Mouse (Mus musculus): ENCODE measurements around the gene Tmem198. TPM values are rescaled to one million over a fixed set of nuclear protein-coding genes. Genes with fewer than 3 reads are reported as not detected.
A peak's percentile ranks its signal among the peaks of the same experiment; 100 is the strongest.

Tmem198 gene
- polyA plus RNA-seq, 1 experiment from 2014 or later = 0.98 TPM

DNA sequence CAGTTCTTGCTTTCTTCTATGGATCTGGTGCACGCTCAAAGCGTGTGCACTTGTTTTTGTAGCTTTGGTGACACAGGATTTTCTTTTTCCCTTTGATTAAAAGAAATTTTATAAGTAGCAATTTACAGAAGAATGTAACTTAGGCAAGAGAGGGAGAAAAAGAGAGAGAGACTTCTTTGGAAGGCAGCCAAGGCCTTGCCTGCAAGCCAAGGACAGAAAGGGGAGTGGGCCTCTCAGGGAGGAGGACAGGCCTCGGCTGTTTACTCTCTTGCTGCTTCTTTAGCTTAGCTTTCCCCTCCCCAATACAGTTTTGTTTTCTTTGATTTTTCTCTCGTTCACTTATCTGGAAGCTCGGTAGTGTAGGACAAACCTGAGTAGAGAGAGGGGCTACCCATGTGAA is 40.2 kb downstream of the Tmem198 start:
- H3K9me3 ChIP-seq (replicated peaks; ENCODE audit: control insufficient read depth, low read length) = no peaks in the 10 kb centered on the region
- WGBS = 89% methylated on average over 5 of the region's 5 CpGs
- ATAC-seq (replicated peaks; ENCODE audit: insufficient number of reproducible peaks, low FRiP score, low TSS enrichment, low read depth) (no peak), DNase-seq (ENCODE audit: low spot score) (no peak)
- H3K4me2 ChIP-seq (ENCODE audit: low read depth, low read length) = no peak overlapping the region
- H3K27ac ChIP-seq (replicated peaks; ENCODE audit: low read depth, low read length) = no peak overlapping the region
- no peak overlapping the region for H3K9ac ChIP-seq (replicated peaks; ENCODE audit: low read length)
- no peaks in the 10 kb centered on the region for H3K27me3 ChIP-seq (ENCODE audit: control insufficient read depth, insufficient read depth, low read length)
- H3K4me1 ChIP-seq (ENCODE audit: control insufficient read depth, insufficient read depth, low read length) = no peaks in the 10 kb centered on the region
- H3K36me3 ChIP-seq (replicated peaks; ENCODE audit: control insufficient read depth, insufficient read depth, low read depth, low read length) = no peaks in the 10 kb centered on the region
- no peak overlapping the region for H3K4me3 ChIP-seq (ENCODE audit: low read depth, low read length)

DNA sequence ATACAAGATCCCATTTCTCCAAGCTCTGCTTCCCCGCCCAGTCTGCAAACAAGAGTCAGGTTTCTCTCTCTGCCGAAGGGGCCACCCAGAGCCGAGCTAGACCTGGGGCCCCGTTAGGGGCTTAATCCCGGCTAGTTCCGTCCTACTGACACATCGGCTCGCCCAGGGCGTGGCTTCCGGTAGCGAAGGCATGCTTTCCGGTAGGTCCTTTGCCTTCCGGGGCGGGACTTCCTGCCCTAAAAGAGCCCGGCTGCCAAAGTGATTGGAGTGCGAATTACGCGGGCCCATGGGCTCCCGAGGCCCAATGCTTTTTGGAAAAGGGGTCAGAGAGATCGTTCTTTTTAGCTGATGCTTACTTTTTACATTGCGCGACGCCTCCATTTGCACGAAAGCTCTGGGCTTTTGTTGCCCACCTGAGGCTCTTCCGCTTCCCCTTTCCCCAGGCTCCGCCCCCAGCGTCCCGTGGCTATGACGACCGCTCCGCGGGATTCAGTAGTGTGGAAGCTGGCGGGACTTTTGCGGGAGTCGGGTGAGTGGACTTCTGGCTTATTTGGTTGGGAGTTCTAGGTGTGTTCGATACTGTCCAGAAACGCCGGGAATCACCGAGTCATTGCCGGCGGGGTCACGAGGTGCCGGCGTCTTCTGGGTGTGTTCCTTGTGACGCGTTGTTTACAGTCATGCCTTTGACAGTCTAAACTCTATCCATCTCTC is 42.1 kb downstream of the Tmem198 start, which contains the start of gene Stk11ip:
Gene Stk11ip, plus strand, starts transcription at position 209 of the 711 bp plus-strand sequence.
- Histone ChIP-seq H3K4me1 (ENCODE audit: control insufficient read depth, insufficient read depth, low read length) (no peaks in the 10 kb centered on the region), H3K9ac (replicated peaks; ENCODE audit: low read length) (peak within 1 kb of the TSS; percentile 64), H3K9me3 (replicated peaks; ENCODE audit: control insufficient read depth, low read length) (no peaks in the 10 kb centered on the region), H3K36me3 (replicated peaks; ENCODE audit: control insufficient read depth, insufficient read depth, low read depth, low read length) (no peaks in the 10 kb centered on the region), H3K4me2 (ENCODE audit: low read depth, low read length) (peak within 1 kb of the TSS; percentile 55), H3K4me3 (ENCODE audit: low read depth, low read length) (peak within 1 kb of the TSS; percentile 59), H3K27ac (replicated peaks; ENCODE audit: low read depth, low read length) (peak within 1 kb of the TSS; percentile 89), H3K27me3 (ENCODE audit: control insufficient read depth, insufficient read depth, low read length) (no peaks in the 10 kb centered on the region)
- under 1% methylated on average over 46 of the region's 46 CpGs for WGBS
- DNase-seq (ENCODE audit: low spot score) = peak; percentile 99
- ATAC-seq (replicated peaks; ENCODE audit: insufficient number of reproducible peaks, low FRiP score, low TSS enrichment, low read depth) = peak; percentile 97

- Histone ChIP-seq H3K27ac (replicated peaks; ENCODE audit: low read depth, low read length) (no peak overlapping the region), H3K9ac (replicated peaks; ENCODE audit: low read length) (no peak overlapping the region), H3K4me3 (ENCODE audit: low read depth, low read length) (no peak overlapping the region), H3K27me3 (ENCODE audit: control insufficient read depth, insufficient read depth, low read length) (no peaks in the 10 kb centered on the region), H3K4me2 (ENCODE audit: low read depth, low read length) (no peak overlapping the region), H3K36me3 (replicated peaks; ENCODE audit: control insufficient read depth, insufficient read depth, low read depth, low read length) (no peaks in the 10 kb centered on the region; the same call in 1 of the 2 replicates), H3K9me3 (replicated peaks; ENCODE audit: control insufficient read depth, low read length) (no peaks in the 10 kb centered on the region), H3K4me1 (ENCODE audit: control insufficient read depth, insufficient read depth, low read length) (no peaks in the 10 kb centered on the region)
- ATAC-seq (replicated peaks; ENCODE audit: insufficient number of reproducible peaks, low FRiP score, low TSS enrichment, low read depth) (no peak), DNase-seq (ENCODE audit: low spot score) (no peak)
- 92% methylated on average over 7 of the region's 7 CpGs for WGBS
Measured at GRCm38 (mm10) chr1:75524679-75525078, 45.3 kb downstream of the Tmem198 start.

DNA sequence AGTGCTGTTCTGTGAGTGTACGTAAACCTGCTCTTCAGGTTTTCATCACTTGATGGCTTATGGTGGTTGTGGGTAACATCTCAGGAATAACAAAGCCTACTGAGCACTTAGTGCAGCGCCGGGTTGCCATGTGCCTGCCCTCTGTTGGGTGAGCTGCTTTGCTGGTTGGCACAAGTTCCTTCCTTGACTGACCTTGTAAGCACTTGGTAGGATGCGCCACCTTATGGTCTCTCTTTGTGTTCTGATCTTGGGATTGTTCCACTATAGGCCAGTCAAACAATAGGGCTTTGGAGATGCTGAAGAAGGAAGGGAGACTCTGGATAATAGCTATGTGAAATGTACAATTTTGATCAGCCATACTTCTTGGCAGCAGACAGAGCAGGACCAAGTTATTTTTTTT is 51.2 kb downstream of the Tmem198 start:
- Histone ChIP-seq H3K27ac (replicated peaks; ENCODE audit: low read depth, low read length) (no peak overlapping the region), H3K4me1 (ENCODE audit: control insufficient read depth, insufficient read depth, low read length) (no peaks in the 10 kb centered on the region), H3K4me2 (ENCODE audit: low read depth, low read length) (no peak overlapping the region), H3K4me3 (ENCODE audit: low read depth, low read length) (no peak overlapping the region), H3K9ac (replicated peaks; ENCODE audit: low read length) (no peak overlapping the region), H3K36me3 (replicated peaks; ENCODE audit: control insufficient read depth, insufficient read depth, low read depth, low read length) (peaks cover 3% of the 10 kb centered on the region), H3K27me3 (ENCODE audit: control insufficient read depth, insufficient read depth, low read length) (no peaks in the 10 kb centered on the region), H3K9me3 (replicated peaks; ENCODE audit: control insufficient read depth, low read length) (no peaks in the 10 kb centered on the region)
- DNase-seq (ENCODE audit: low spot score) (no peak), ATAC-seq (replicated peaks; ENCODE audit: insufficient number of reproducible peaks, low FRiP score, low TSS enrichment, low read depth) (no peak)
- 83% methylated on average over 4 of the region's 4 CpGs for WGBS

GRCm38 (mm10) chr1:75532280-75533172 is 53.2 kb downstream of the Tmem198 start:
- ATAC-seq (replicated peaks; ENCODE audit: insufficient number of reproducible peaks, low FRiP score, low TSS enrichment, low read depth) (no peak), DNase-seq (ENCODE audit: low spot score) (no peak)
- WGBS = 85% methylated on average over 19 of the region's 19 CpGs
- no peaks in the 10 kb centered on the region for H3K4me1 ChIP-seq (ENCODE audit: control insufficient read depth, insufficient read depth, low read length)
- no peak overlapping the region for H3K27ac ChIP-seq (replicated peaks; ENCODE audit: low read depth, low read length)
- H3K9me3 ChIP-seq (replicated peaks; ENCODE audit: control insufficient read depth, low read length) = no peaks in the 10 kb centered on the region
- H3K9ac ChIP-seq (replicated peaks; ENCODE audit: low read length) = no peak overlapping the region
- peaks cover 3% of the 10 kb centered on the region for H3K36me3 ChIP-seq (replicated peaks; ENCODE audit: control insufficient read depth, insufficient read depth, low read depth, low read length)
- no peaks in the 10 kb centered on the region for H3K27me3 ChIP-seq (ENCODE audit: control insufficient read depth, insufficient read depth, low read length)
- H3K4me2 ChIP-seq (ENCODE audit: low read depth, low read length) = no peak overlapping the region
- H3K4me3 ChIP-seq (ENCODE audit: low read depth, low read length) = no peak overlapping the region

DNA sequence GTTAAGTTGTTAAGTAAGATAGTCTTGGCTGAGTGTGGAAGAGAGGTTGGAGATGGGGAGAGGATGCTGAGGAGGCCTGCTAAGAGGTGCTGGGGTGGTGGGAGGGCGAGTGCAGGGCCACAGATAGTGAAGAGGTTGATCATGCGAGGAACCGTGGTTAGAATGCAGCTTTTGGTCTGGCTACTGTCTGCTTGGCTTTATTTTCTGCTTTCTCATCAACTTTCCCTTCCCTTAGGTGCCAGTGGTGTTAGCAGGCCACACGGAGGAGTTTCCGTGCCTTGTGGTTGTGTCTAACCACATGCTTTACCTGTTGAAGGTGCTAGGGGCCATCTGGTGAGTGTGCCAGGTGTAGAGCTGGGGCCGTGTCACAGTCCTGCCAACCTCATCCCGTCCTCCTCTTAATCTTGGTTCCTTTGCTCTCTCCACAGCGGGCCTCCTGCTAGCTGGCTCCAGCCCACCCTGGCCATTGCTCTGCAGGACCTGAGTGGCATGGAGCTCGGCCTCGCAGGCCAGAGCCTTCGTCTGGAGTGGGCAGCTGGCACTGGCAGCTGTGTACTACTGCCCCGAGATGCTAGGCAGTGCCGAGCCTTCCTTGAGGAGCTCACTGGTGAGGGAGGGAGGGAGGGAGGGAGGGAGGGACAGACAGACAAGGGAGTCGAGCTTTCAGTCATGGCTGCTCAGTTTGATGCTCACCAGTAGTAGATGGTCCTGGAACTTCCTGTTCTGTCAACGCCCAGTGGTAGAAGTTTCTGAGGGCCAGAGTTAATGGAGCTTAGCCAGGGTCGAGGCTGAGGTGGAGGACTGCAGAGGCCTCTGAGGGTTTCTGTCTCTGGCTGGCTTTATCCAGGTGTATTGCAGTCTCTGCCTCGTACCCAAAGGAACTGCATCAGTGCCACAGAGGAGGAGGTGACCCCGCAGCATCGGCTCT is 54.3 kb downstream of the Tmem198 start:
- no peak overlapping the region for H3K4me2 ChIP-seq (ENCODE audit: low read depth, low read length)
- peaks cover 3% of the 10 kb centered on the region for H3K36me3 ChIP-seq (replicated peaks; ENCODE audit: control insufficient read depth, insufficient read depth, low read depth, low read length)
- no peak overlapping the region for H3K9ac ChIP-seq (replicated peaks; ENCODE audit: low read length)
- ATAC-seq (replicated peaks; ENCODE audit: insufficient number of reproducible peaks, low FRiP score, low TSS enrichment, low read depth) (no peak), DNase-seq (ENCODE audit: low spot score) (no peak)
- H3K9me3 ChIP-seq (replicated peaks; ENCODE audit: control insufficient read depth, low read length) = no peaks in the 10 kb centered on the region
- 87% methylated on average over 19 of the region's 19 CpGs for WGBS
- no peaks in the 10 kb centered on the region for H3K4me1 ChIP-seq (ENCODE audit: control insufficient read depth, insufficient read depth, low read length)
- H3K27ac ChIP-seq (replicated peaks; ENCODE audit: low read depth, low read length) = no peak overlapping the region
- no peak overlapping the region for H3K4me3 ChIP-seq (ENCODE audit: low read depth, low read length)
- H3K27me3 ChIP-seq (ENCODE audit: control insufficient read depth, insufficient read depth, low read length) = no peaks in the 10 kb centered on the region

Data from embryonic facial prominence, embryonic 11.5 days (tissue).